Mouse (Mus musculus): Measurements from ENCODE around the gene Celf1.

DNA sequence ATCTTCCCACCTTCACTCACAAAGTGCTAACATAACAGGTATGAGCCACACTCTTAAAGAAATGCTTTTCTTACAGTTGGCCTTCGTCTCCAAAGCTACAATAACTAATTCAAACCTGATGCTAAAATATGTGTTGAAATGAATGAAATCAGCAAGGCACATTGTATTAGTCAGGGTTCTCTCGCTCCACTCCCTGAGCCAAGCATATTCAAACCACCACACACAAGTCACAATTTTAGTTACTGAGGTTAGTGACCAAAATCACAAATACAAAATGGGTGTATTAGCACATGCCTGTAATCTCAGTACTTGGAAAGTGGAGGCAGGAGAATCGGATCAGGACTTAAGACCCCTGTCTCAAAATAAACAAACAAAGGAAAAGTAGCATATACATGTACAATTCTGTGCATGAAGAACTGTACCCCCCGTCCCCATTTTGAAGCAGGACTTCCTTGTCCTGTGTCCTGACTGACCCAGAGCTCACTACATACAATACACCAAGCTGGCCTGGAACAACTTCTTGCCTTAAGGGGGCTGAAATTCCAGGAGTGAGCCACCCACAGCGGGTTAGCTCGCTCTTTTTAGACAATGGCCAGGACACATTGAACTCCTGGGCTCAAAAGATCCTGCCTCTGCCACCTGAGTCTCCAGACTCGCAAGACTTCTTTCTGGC, 23.5 kb upstream of the Celf1 start:
- TF ChIP-seq CTCF (IDR thresholded peaks at IDR 0.05 in 2 of 3, conservative IDR thresholded peaks at IDR 0.05 in 1 of 3; ENCODE audit: control insufficient read depth in 1 of 3, insufficient read depth in 1 of 3, low read depth in 2 of 3, low read length in 3 of 3, poor library complexity in 1 of 3, severe bottlenecking in 1 of 3) (no peak), KAT2A (conservative IDR thresholded peaks at IDR 0.05; ENCODE audit: low read depth, low read length) (no peak), POLR2A (IDR thresholded peaks at IDR 0.05; ENCODE audit: control insufficient read depth in 1 of 2, insufficient read depth in 1 of 2, low read depth in 1 of 2, low read length in 2 of 2, poor library complexity in 1 of 2) (no peak)

All from MEL (cell line).